Mouse (Mus musculus): ENCODE measurements at regions not wholly inside any gene's neighbourhood (a gene's known extent, or its start where the extent isn't known, plus 50 kb on each side); places are given as distances from the start of the nearest gene placed in this dataset.

GRCm38 (mm10) chr16:50871318-50871717 lies 280.4 kb upstream of the Ccdc54 start:
- no peak for ATAC-seq (ENCODE audit: extremely low read depth, insufficient number of reproducible peaks, low FRiP score, poor library complexity, severe bottlenecking)

GRCm38 (mm10) chr16:50863565-50863964 lies 272.6 kb upstream of the Ccdc54 start:
- no peak for ATAC-seq (ENCODE audit: extremely low read depth, insufficient number of reproducible peaks, low FRiP score, poor library complexity, severe bottlenecking)

- ATAC-seq (ENCODE audit: extremely low read depth, insufficient number of reproducible peaks, low FRiP score, poor library complexity, severe bottlenecking), result no peak
Measured at GRCm38 (mm10) chr16:50859513-50859912, 268.6 kb upstream of the Ccdc54 start.

GRCm38 (mm10) chr16:50852081-50852480 lies 261.1 kb upstream of the Ccdc54 start:
- ATAC-seq (ENCODE audit: extremely low read depth, insufficient number of reproducible peaks, low FRiP score, poor library complexity, severe bottlenecking), result no peak

GRCm38 (mm10) chr16:50847693-50848092 lies 256.7 kb upstream of the Ccdc54 start:
- ATAC-seq (ENCODE audit: extremely low read depth, insufficient number of reproducible peaks, low FRiP score, poor library complexity, severe bottlenecking), result no peak

GRCm38 (mm10) chr16:50846505-50846904 lies 255.6 kb upstream of the Ccdc54 start:
- no peak for ATAC-seq (ENCODE audit: extremely low read depth, insufficient number of reproducible peaks, low FRiP score, poor library complexity, severe bottlenecking)

- no peak for ATAC-seq (ENCODE audit: extremely low read depth, insufficient number of reproducible peaks, low FRiP score, poor library complexity, severe bottlenecking)
Measured at GRCm38 (mm10) chr16:50841677-50842580, 251.0 kb upstream of the Ccdc54 start.

- ATAC-seq (ENCODE audit: extremely low read depth, insufficient number of reproducible peaks, low FRiP score, poor library complexity, severe bottlenecking), result no peak
Measured at GRCm38 (mm10) chr16:50841205-50841604, 250.3 kb upstream of the Ccdc54 start.

- no peak for ATAC-seq (ENCODE audit: extremely low read depth, insufficient number of reproducible peaks, low FRiP score, poor library complexity, severe bottlenecking)
Measured at GRCm38 (mm10) chr16:50839665-50840064, 248.7 kb upstream of the Ccdc54 start.

- ATAC-seq (ENCODE audit: extremely low read depth, insufficient number of reproducible peaks, low FRiP score, poor library complexity, severe bottlenecking), result no peak
Measured at GRCm38 (mm10) chr16:50837416-50837815, 246.5 kb upstream of the Ccdc54 start.

- ATAC-seq (ENCODE audit: extremely low read depth, insufficient number of reproducible peaks, low FRiP score, poor library complexity, severe bottlenecking), result no peak
Measured at GRCm38 (mm10) chr16:50836457-50836856, 245.5 kb upstream of the Ccdc54 start.

GRCm38 (mm10) chr16:50833357-50833756 lies 242.4 kb upstream of the Ccdc54 start:
- no peak for ATAC-seq (ENCODE audit: extremely low read depth, insufficient number of reproducible peaks, low FRiP score, poor library complexity, severe bottlenecking)

GRCm38 (mm10) chr16:50822352-50822751 lies 231.4 kb upstream of the Ccdc54 start:
- ATAC-seq (ENCODE audit: extremely low read depth, insufficient number of reproducible peaks, low FRiP score, poor library complexity, severe bottlenecking), result no peak

- ATAC-seq (ENCODE audit: extremely low read depth, insufficient number of reproducible peaks, low FRiP score, poor library complexity, severe bottlenecking), result no peak
Measured at GRCm38 (mm10) chr16:50814626-50815025, 223.7 kb upstream of the Ccdc54 start.

GRCm38 (mm10) chr16:50799145-50799794 lies 208.3 kb upstream of the Ccdc54 start:
- ATAC-seq (ENCODE audit: extremely low read depth, insufficient number of reproducible peaks, low FRiP score, poor library complexity, severe bottlenecking), result no peak

- ATAC-seq (ENCODE audit: extremely low read depth, insufficient number of reproducible peaks, low FRiP score, poor library complexity, severe bottlenecking), result no peak
Measured at GRCm38 (mm10) chr16:50798095-50798494, 207.1 kb upstream of the Ccdc54 start.

GRCm38 (mm10) chr16:50792960-50793359 lies 202.0 kb upstream of the Ccdc54 start:
- ATAC-seq (ENCODE audit: extremely low read depth, insufficient number of reproducible peaks, low FRiP score, poor library complexity, severe bottlenecking), result no peak

GRCm38 (mm10) chr16:50792506-50792905 lies 201.6 kb upstream of the Ccdc54 start:
- no peak for ATAC-seq (ENCODE audit: extremely low read depth, insufficient number of reproducible peaks, low FRiP score, poor library complexity, severe bottlenecking)

- ATAC-seq (ENCODE audit: extremely low read depth, insufficient number of reproducible peaks, low FRiP score, poor library complexity, severe bottlenecking), result no peak
Measured at GRCm38 (mm10) chr16:50788702-50789101, 197.7 kb upstream of the Ccdc54 start.

GRCm38 (mm10) chr16:50786199-50786598 lies 195.2 kb upstream of the Ccdc54 start:
- ATAC-seq (ENCODE audit: extremely low read depth, insufficient number of reproducible peaks, low FRiP score, poor library complexity, severe bottlenecking), result no peak

All from neutrophil, adult 5-6 weeks (primary cell).